Mouse (Mus musculus): ENCODE measurements around the gene Pidd1.

Pidd1 gene

GRCm38 (mm10) chr7:141435129-141435855 is 8.5 kb downstream of the Pidd1 start:
- peak; percentile 91 for DNase-seq (ENCODE audit: low read depth)

GRCm38 (mm10) chr7:141434464-141434863 is 9.4 kb downstream of the Pidd1 start:
- DNase-seq (ENCODE audit: low read depth): peak; percentile 69

GRCm38 (mm10) chr7:141433517-141434400 is 10.1 kb downstream of the Pidd1 start:
- no peak for DNase-seq (ENCODE audit: low read depth)

- DNase-seq (ENCODE audit: low read depth): no peak
Measured at GRCm38 (mm10) chr7:141432741-141433516, 10.9 kb downstream of the Pidd1 start.

GRCm38 (mm10) chr7:141432186-141432611 is 11.6 kb downstream of the Pidd1 start:
- no peak for DNase-seq (ENCODE audit: low read depth)

GRCm38 (mm10) chr7:141431434-141432185 is 12.2 kb downstream of the Pidd1 start:
- DNase-seq (ENCODE audit: low read depth): no peak

GRCm38 (mm10) chr7:141430585-141431240 is 13.1 kb downstream of the Pidd1 start:
- DNase-seq (ENCODE audit: low read depth): no peak

GRCm38 (mm10) chr7:141429840-141430584 is 13.8 kb downstream of the Pidd1 start:
- DNase-seq (ENCODE audit: low read depth): no peak

GRCm38 (mm10) chr7:141429310-141429709 is 14.5 kb downstream of the Pidd1 start, which contains the start of gene Cend1:
Gene Cend1 (minus strand): TSS chr7:141429491.
- DNase-seq (ENCODE audit: low read depth): peak; percentile 47

- no peak for DNase-seq (ENCODE audit: low read depth)
Measured at GRCm38 (mm10) chr7:141428701-141429100, 15.1 kb downstream of the Pidd1 start.

GRCm38 (mm10) chr7:141426948-141427730 is 16.7 kb downstream of the Pidd1 start:
- DNase-seq (ENCODE audit: low read depth): no peak

- DNase-seq (ENCODE audit: low read depth): no peak
Measured at GRCm38 (mm10) chr7:141423811-141424210, 20.0 kb downstream of the Pidd1 start.

GRCm38 (mm10) chr7:141420030-141420702 is 23.7 kb downstream of the Pidd1 start:
- DNase-seq (ENCODE audit: low read depth): no peak

GRCm38 (mm10) chr7:141418970-141419369 is 24.9 kb downstream of the Pidd1 start:
- no peak for DNase-seq (ENCODE audit: low read depth)

GRCm38 (mm10) chr7:141417731-141418681 is 25.8 kb downstream of the Pidd1 start:
- DNase-seq (ENCODE audit: low read depth): no peak

- DNase-seq (ENCODE audit: low read depth): no peak
Measured at GRCm38 (mm10) chr7:141416144-141416841, 27.5 kb downstream of the Pidd1 start.

Data from induced T-regulatory cell, adult 2 months (primary cell).